Mouse (Mus musculus) heart, adult 2 months (tissue): Measurements from ENCODE around the gene Rpl27.

Experiments
- CTCF ChIP-seq: fragments of 200-600 bp; IDR thresholded peaks from 2 replicates; pipeline ENCODE4 v1.8.1; 2022; ENCODE audit warnings: antibody characterized with exemption, mild to moderate bottlenecking, moderate library complexity
- EP300 ChIP-seq: fragments of 200-500 bp; IDR thresholded peaks from 2 replicates; pipeline ENCODE4 v1.6.1; 2011; ENCODE audit warnings: low read depth, low read length, control low read depth; ENCODE audit not compliant: insufficient read depth
- POLR2A ChIP-seq: fragments of 200-500 bp; IDR thresholded peaks from 2 replicates; pipeline ENCODE4 v1.6.1; 2011; ENCODE audit warnings: mild to moderate bottlenecking, low read depth, low read length, control low read depth; ENCODE audit not compliant: insufficient read depth

GRCm38 (mm10) chr11:101480912-101481311 is 38.8 kb downstream of the Rpl27 start:
- TF ChIP-seq CTCF (no peak), POLR2A (no peak), EP300 (no peak)
